Mouse (Mus musculus): ENCODE measurements around the gene Smim23. TPM values are rescaled to one million over a fixed set of nuclear protein-coding genes. Genes with fewer than 3 reads are reported as not detected.
A peak's percentile ranks its signal among the peaks of the same experiment; 100 is the strongest.

Gene Smim23
- polyA plus RNA-seq, 1 experiment from 2014 or later = not detected

- H3K9me3 ChIP-seq (ENCODE audit: control insufficient read depth, low read length) = no peaks in the 10 kb centered on the region
Measured at GRCm38 (mm10) chr11:32786201-32786600, 38.2 kb downstream of the Smim23 start.

GRCm38 (mm10) chr11:32785591-32786147, 38.7 kb downstream of the Smim23 start:
- no peaks in the 10 kb centered on the region; the same call in 1 of the 2 replicates for H3K4me1 ChIP-seq (ENCODE audit: control insufficient read depth, insufficient read depth, low read length)
- H3K9me3 ChIP-seq (ENCODE audit: control insufficient read depth, low read length) = no peaks in the 10 kb centered on the region
- no peaks in the 10 kb centered on the region for H3K36me3 ChIP-seq (ENCODE audit: control insufficient read depth, insufficient read depth, low read length)
- 77% methylated on average over 6 of the region's 6 CpGs for WGBS
- no peak overlapping the region for H3K9ac ChIP-seq (ENCODE audit: low read length)
- no peaks in the 10 kb centered on the region for H3K27me3 ChIP-seq (ENCODE audit: control insufficient read depth, insufficient read depth, low read length)
- no peak overlapping the region for H3K27ac ChIP-seq (ENCODE audit: low read depth, low read length)
- DNase-seq (ENCODE audit: low spot score, missing footprints) (peak; percentile 51), ATAC-seq (ENCODE audit: low FRiP score) (no peak)
- no peak overlapping the region for H3K4me3 ChIP-seq (ENCODE audit: low read depth, low read length)
- no peak overlapping the region for H3K4me2 ChIP-seq

More at GRCm38 (mm10) chr11:32786201-32786600, 38.2 kb downstream of the Smim23 start:
- H3K4me3 ChIP-seq (ENCODE audit: low read depth, low read length) = no peak overlapping the region
- no peaks in the 10 kb centered on the region for H3K27me3 ChIP-seq (ENCODE audit: control insufficient read depth, insufficient read depth, low read length)
- no peak overlapping the region for H3K4me2 ChIP-seq
- no peaks in the 10 kb centered on the region for H3K36me3 ChIP-seq (ENCODE audit: control insufficient read depth, insufficient read depth, low read length)
- H3K4me1 ChIP-seq (ENCODE audit: control insufficient read depth, insufficient read depth, low read length) = no peaks in the 10 kb centered on the region
- H3K9ac ChIP-seq (ENCODE audit: low read length) = no peak overlapping the region
- ATAC-seq (ENCODE audit: low FRiP score) (no peak), DNase-seq (ENCODE audit: low spot score, missing footprints) (peak; percentile 56)
- WGBS = 82% methylated on average over 5 of the region's 5 CpGs
- no peak overlapping the region for H3K27ac ChIP-seq (ENCODE audit: low read depth, low read length)

GRCm38 (mm10) chr11:32782724-32783123, 41.7 kb downstream of the Smim23 start:
- Histone ChIP-seq H3K4me1 (ENCODE audit: control insufficient read depth, insufficient read depth, low read length) (no peaks in the 10 kb centered on the region; the same call in 1 of the 2 replicates), H3K9ac (ENCODE audit: low read length) (no peak overlapping the region), H3K27me3 (ENCODE audit: control insufficient read depth, insufficient read depth, low read length) (no peaks in the 10 kb centered on the region), H3K36me3 (ENCODE audit: control insufficient read depth, insufficient read depth, low read length) (no peaks in the 10 kb centered on the region), H3K4me2 (no peak overlapping the region), H3K4me3 (ENCODE audit: low read depth, low read length) (no peak overlapping the region), H3K27ac (ENCODE audit: low read depth, low read length) (no peak overlapping the region), H3K9me3 (ENCODE audit: control insufficient read depth, low read length) (no peaks in the 10 kb centered on the region)
- WGBS = 80% methylated on average over 3 of the region's 3 CpGs
- no peak for ATAC-seq (ENCODE audit: low FRiP score)
- DNase-seq (ENCODE audit: low spot score, missing footprints) = peak; percentile 44

GRCm38 (mm10) chr11:32781633-32782404, 42.6 kb downstream of the Smim23 start:
- DNase-seq (ENCODE audit: low spot score, missing footprints) (peak; percentile 67), ATAC-seq (ENCODE audit: low FRiP score) (no peak)
- Histone ChIP-seq H3K4me2 (no peak overlapping the region), H3K4me1 (ENCODE audit: control insufficient read depth, insufficient read depth, low read length) (no peaks in the 10 kb centered on the region; the same call in 1 of the 2 replicates), H3K9me3 (ENCODE audit: control insufficient read depth, low read length) (no peaks in the 10 kb centered on the region), H3K36me3 (ENCODE audit: control insufficient read depth, insufficient read depth, low read length) (no peaks in the 10 kb centered on the region), H3K27me3 (ENCODE audit: control insufficient read depth, insufficient read depth, low read length) (no peaks in the 10 kb centered on the region), H3K27ac (ENCODE audit: low read depth, low read length) (no peak overlapping the region), H3K9ac (ENCODE audit: low read length) (no peak overlapping the region), H3K4me3 (ENCODE audit: low read depth, low read length) (no peak overlapping the region)
- 54% methylated on average over 2 of the region's 2 CpGs for WGBS

GRCm38 (mm10) chr11:32780747-32781536, 43.5 kb downstream of the Smim23 start:
- H3K36me3 ChIP-seq (ENCODE audit: control insufficient read depth, insufficient read depth, low read length) = no peaks in the 10 kb centered on the region; the same call in 1 of the 2 replicates
- no peaks in the 10 kb centered on the region; the same call in 1 of the 2 replicates for H3K4me1 ChIP-seq (ENCODE audit: control insufficient read depth, insufficient read depth, low read length)
- H3K27me3 ChIP-seq (ENCODE audit: control insufficient read depth, insufficient read depth, low read length) = no peaks in the 10 kb centered on the region
- no peak overlapping the region for H3K27ac ChIP-seq (ENCODE audit: low read depth, low read length)
- H3K9ac ChIP-seq (ENCODE audit: low read length) = no peak overlapping the region
- no peaks in the 10 kb centered on the region for H3K9me3 ChIP-seq (ENCODE audit: control insufficient read depth, low read length)
- DNase-seq (ENCODE audit: low spot score, missing footprints) (no peak), ATAC-seq (ENCODE audit: low FRiP score) (no peak)
- H3K4me3 ChIP-seq (ENCODE audit: low read depth, low read length) = no peak overlapping the region
- no peak overlapping the region for H3K4me2 ChIP-seq
- WGBS = 64% methylated on average over 11 of the region's 11 CpGs

GRCm38 (mm10) chr11:32768642-32769343, 55.6 kb downstream of the Smim23 start:
- Histone ChIP-seq H3K4me2 (no peak overlapping the region), H3K27ac (ENCODE audit: low read depth, low read length) (no peak overlapping the region), H3K9me3 (ENCODE audit: control insufficient read depth, low read length) (no peaks in the 10 kb centered on the region), H3K4me3 (ENCODE audit: low read depth, low read length) (no peak overlapping the region), H3K9ac (ENCODE audit: low read length) (no peak overlapping the region), H3K4me1 (ENCODE audit: control insufficient read depth, insufficient read depth, low read length) (no peaks in the 10 kb centered on the region), H3K27me3 (ENCODE audit: control insufficient read depth, insufficient read depth, low read length) (no peaks in the 10 kb centered on the region), H3K36me3 (ENCODE audit: control insufficient read depth, insufficient read depth, low read length) (no peaks in the 10 kb centered on the region)
- DNase-seq (ENCODE audit: low spot score, missing footprints) (no peak), ATAC-seq (ENCODE audit: low FRiP score) (no peak)
- WGBS = 82% methylated on average over 12 of the region's 12 CpGs

Other genes starting within 250 kb of the Smim23 start
- gene Fbxw11, start 181.9 kb downstream of the Smim23 start, polyA plus RNA-seq (2014; fragmentation: Nextera tagmentation; extraction: Ambion mirVana) = 104 TPM in 2 replicates

Measured in midbrain, embryonic 11.5 days (tissue).